Mouse (Mus musculus) hindbrain, embryonic 14.5 days (tissue): ENCODE measurements at regions not wholly inside any gene's neighbourhood (a gene's known extent, or its start where the extent isn't known, plus 50 kb on each side); places are given as distances from the start of the nearest gene placed in this dataset.

Experiments used
- ATAC-seq: fragments of 200-750 bp; cut with Nextera tagmentation; 2 replicates; pipeline ENCODE4 v1.8.0; 2017; ENCODE audit warnings: moderate number of reproducible peaks, mild to moderate bottlenecking, moderate TSS enrichment, moderate library complexity; ENCODE audit not compliant: low FRiP score
- DNase-seq: peaks from one replicate; pipeline ENCODE4 v3.0.0-alpha.2; 2015; ENCODE audit warnings: low spot score
- H3K27ac ChIP-seq: fragments of 300-500 bp; sonication (generic); 2 replicates; pipeline ENCODE4 v1.5.1; 2014; ENCODE audit warnings: mild to moderate bottlenecking, moderate library complexity
- H3K27me3 ChIP-seq: fragments of 300-500 bp; sonication (generic); 2 replicates; pipeline ENCODE4 v1.6.1; 2014; ENCODE audit warnings: mild to moderate bottlenecking, low read length, mixed read lengths; ENCODE audit not compliant: control insufficient read depth, insufficient read depth
- H3K36me3 ChIP-seq: fragments of 300-500 bp; sonication (generic); replicated peaks from 2 replicates; pipeline ENCODE4 v1.6.1; 2014; ENCODE audit not compliant: control insufficient read depth, insufficient read depth
- H3K4me1 ChIP-seq: fragments of 300-500 bp; sonication (generic); replicated peaks from 2 replicates; pipeline ENCODE4 v1.6.1; 2014; ENCODE audit warnings: antibody characterized with exemption, low read length, mixed read lengths; ENCODE audit not compliant: control insufficient read depth, insufficient read depth
- H3K4me2 ChIP-seq: fragments of 300-500 bp; sonication (generic); replicated peaks from 2 replicates; pipeline ENCODE4 v1.6.1; 2014; ENCODE audit warnings: mild to moderate bottlenecking, moderate library complexity
- H3K4me3 ChIP-seq: fragments of 300-500 bp; sonication (generic); replicated peaks from 2 replicates; pipeline ENCODE4 v1.5.1; 2014; ENCODE audit warnings: mild to moderate bottlenecking, low read length
- H3K9ac ChIP-seq: fragments of 300-500 bp; sonication (generic); 2 replicates; pipeline ENCODE4 v1.6.1; 2014
- H3K9me3 ChIP-seq: fragments of 300-500 bp; sonication (generic); 2 replicates; pipeline ENCODE4 v1.6.1; 2016; ENCODE audit warnings: low read length; ENCODE audit not compliant: control insufficient read depth
- WGBS: fragments of 180-500 bp; shearing (Covaris S2); extraction: QIAGEN DNeasy Blood & Tissue Kit; methylation state at CpG from one replicate; pipeline ENCODE4 v1.1.7; 2014; 5-methylcytosine and 5-hydroxymethylcytosine counted together

- no peaks in the 10 kb centered on the region; the same call in 1 of the 2 replicates for H3K4me1 ChIP-seq
- ATAC-seq: no peak
Measured at GRCm38 (mm10) chr6:101940266-101940866, 562.7 kb upstream of the Pdzrn3 start.

DNA sequence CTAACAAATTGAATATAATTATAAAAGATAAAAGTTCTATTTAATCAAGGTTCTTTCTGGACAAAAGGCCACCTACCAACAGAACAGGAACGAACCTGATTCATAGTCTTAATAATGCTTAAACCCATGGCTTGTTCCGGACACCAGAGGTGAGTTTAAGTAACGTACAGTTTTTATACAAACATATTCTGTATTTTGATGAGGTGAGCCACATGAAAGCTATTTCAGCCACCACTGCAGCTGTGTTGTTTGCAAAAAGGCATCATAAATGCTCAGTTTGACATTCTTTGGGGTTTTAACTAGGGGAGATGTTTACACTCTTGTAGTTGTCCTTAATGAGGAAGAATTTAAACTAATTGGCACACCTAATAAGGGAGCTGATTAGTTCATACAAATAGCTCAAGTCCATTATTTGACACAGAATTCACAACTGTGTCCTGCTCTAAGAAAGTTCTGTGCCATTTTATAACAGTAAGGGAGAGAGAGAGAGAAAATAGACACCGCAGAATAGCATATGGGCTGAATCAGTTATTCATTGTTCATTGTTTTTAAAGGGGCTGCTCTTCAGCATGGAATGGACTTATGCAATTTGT, 560.8 kb upstream of the Pdzrn3 start:
- 69% methylated on average over 4 of the region's 4 CpGs for WGBS
- no peaks in the 10 kb centered on the region for H3K9me3 ChIP-seq
- H3K36me3 ChIP-seq: no peaks in the 10 kb centered on the region
- H3K27me3 ChIP-seq: no peaks in the 10 kb centered on the region
- H3K9ac ChIP-seq: no peak overlapping the region
- DNase-seq: no peak
- H3K4me2 ChIP-seq: peak overlapping the region; percentile 25; the same call in 1 of the 2 replicates
- no peak overlapping the region for H3K4me3 ChIP-seq
- no peak for ATAC-seq
- no peaks in the 10 kb centered on the region; the same call in 1 of the 2 replicates for H3K4me1 ChIP-seq
- no peak overlapping the region for H3K27ac ChIP-seq

More at GRCm38 (mm10) chr6:101940266-101940866, 562.7 kb upstream of the Pdzrn3 start:
- 51% methylated on average over 3 of the region's 3 CpGs for WGBS
- Histone ChIP-seq H3K27me3 (no peaks in the 10 kb centered on the region), H3K9ac (no peak overlapping the region), H3K27ac (no peak overlapping the region), H3K4me2 (no peak overlapping the region), H3K4me3 (no peak overlapping the region), H3K9me3 (no peaks in the 10 kb centered on the region), H3K36me3 (no peaks in the 10 kb centered on the region)
- DNase-seq: no peak

DNA sequence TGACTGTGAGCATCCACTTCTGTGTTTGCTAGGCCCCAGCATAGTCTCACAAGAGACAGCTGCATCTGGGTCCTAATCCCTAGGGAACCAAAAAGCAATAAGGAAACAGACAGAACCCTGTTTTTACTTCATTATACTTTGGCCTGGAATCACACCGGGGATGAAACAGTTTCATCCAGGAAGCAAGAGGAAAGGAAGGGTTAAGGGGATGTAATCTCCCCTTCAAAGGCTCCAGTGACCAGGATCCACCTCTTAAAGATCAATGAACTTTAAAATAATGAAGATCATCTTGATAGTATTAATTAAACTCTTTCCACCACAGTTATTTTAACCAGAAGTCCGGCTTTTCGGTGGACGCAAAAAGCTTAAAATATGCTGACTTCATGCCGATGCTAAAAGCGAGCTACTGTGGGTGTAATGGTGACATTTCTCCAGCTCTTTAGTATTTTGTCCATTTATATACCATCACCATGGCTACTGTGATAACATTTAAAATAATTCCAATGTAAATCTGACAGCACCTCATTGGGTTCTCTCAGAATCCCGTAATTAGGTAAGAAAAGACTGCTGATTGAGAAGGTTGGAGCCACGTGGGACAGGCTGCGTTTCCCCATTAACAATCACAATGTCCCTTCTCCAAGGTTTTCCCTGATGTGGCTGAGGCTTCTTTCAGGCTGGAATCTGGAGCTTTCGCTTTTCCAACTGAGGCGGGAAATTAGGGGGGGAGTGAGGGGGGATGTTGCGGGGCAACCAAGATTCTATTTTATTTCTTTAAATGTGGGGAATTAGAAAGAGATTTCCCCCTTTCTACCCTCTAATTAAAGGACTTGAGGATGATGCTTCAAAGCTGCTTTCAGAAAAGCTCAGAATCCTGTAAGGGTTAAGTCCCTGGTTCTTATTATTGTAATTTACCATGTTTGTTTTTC, 560.0 kb upstream of the Pdzrn3 start:
- H3K4me3 ChIP-seq: no peak overlapping the region
- DNase-seq (peak; percentile 30), ATAC-seq (no peak)
- peak overlapping the region; percentile 25 for H3K4me2 ChIP-seq
- no peaks in the 10 kb centered on the region for H3K9me3 ChIP-seq
- no peaks in the 10 kb centered on the region for H3K36me3 ChIP-seq
- no peaks in the 10 kb centered on the region; the same call in 1 of the 2 replicates for H3K4me1 ChIP-seq
- no peak overlapping the region for H3K27ac ChIP-seq
- H3K9ac ChIP-seq: no peak overlapping the region
- H3K27me3 ChIP-seq: no peaks in the 10 kb centered on the region
- 41% methylated on average over 12 of the region's 12 CpGs for WGBS

DNA sequence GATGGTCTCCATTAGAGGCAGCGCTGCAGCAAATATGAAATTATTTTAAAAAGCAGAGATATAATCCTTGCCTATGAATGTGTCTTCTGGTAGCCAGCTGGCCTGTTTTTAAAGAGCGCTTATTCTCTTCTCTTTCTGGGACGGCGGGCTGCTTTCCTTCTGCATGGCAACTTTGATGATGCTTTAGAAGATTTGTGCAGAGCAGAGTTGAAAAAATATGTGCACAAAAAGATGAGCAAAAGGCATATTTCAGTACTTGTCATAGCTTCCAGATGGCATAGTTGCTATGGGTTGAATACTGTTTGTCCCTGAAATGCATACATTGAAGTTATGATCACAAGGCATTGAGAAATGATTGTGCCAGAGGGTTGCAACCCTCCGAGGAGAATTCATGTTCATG, 554.1 kb upstream of the Pdzrn3 start:
- Histone ChIP-seq H3K9ac (no peak overlapping the region), H3K9me3 (no peaks in the 10 kb centered on the region), H3K27me3 (no peaks in the 10 kb centered on the region), H3K4me2 (no peak overlapping the region), H3K4me1 (no peaks in the 10 kb centered on the region), H3K36me3 (no peaks in the 10 kb centered on the region), H3K4me3 (no peak overlapping the region), H3K27ac (no peak overlapping the region)
- no peak for DNase-seq
- WGBS: 97% methylated on average over 5 of the region's 5 CpGs
- no peak for ATAC-seq

GRCm38 (mm10) chr6:101921686-101922085, 544.0 kb upstream of the Pdzrn3 start:
- WGBS: 78% methylated on average over 4 of the region's 4 CpGs
- ATAC-seq: no peak
- Histone ChIP-seq H3K4me3 (no peak overlapping the region), H3K9ac (no peak overlapping the region), H3K36me3 (no peaks in the 10 kb centered on the region), H3K4me2 (no peak overlapping the region), H3K4me1 (no peaks in the 10 kb centered on the region), H3K9me3 (no peaks in the 10 kb centered on the region), H3K27ac (no peak overlapping the region), H3K27me3 (no peaks in the 10 kb centered on the region)
- DNase-seq: no peak

DNA sequence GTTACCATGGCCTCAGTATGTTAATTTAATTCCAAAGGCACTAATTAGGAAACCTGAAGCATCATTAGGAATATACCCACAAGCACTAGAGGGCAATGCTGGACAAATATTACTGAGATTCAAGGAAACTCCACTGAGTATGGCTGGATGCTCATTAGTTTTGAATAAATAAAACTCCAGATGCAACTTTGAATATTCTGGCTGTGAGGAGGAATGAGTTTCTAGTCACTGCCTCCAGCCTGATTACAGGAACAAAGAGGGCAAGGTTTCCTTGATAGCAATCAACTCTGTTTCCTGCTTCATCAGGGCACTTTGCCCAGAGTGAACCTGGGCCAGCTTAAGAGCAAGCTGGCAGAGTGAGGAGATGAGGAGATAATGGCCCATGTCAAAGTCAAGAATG, 543.5 kb upstream of the Pdzrn3 start:
- H3K4me1 ChIP-seq: no peaks in the 10 kb centered on the region
- no peaks in the 10 kb centered on the region for H3K36me3 ChIP-seq
- DNase-seq (peak; percentile 40), ATAC-seq (no peak)
- no peaks in the 10 kb centered on the region for H3K27me3 ChIP-seq
- no peaks in the 10 kb centered on the region for H3K9me3 ChIP-seq
- H3K4me3 ChIP-seq: no peak overlapping the region
- H3K4me2 ChIP-seq: no peak overlapping the region
- no peak overlapping the region for H3K9ac ChIP-seq
- no peak overlapping the region for H3K27ac ChIP-seq

DNA sequence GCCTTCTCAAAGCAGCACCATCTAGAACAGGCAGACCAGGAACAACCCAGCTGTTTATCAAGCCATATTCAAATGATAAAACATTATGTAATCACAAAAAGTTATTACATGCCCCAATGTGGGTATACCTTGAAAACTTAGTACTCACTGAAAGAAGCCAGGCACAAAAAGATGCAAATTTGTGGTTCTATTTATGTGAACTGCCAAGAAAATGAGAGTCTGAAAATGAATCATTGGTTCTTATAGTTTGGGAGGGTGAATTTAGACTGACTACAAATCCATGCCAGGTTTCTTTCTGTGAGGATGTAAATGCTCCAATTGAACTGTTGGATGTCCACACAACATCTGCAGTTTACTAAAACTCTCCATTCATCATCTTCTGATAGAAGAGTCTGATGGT, 541.2 kb upstream of the Pdzrn3 start:
- H3K27ac ChIP-seq: no peak overlapping the region
- no peak for DNase-seq
- H3K9ac ChIP-seq: no peak overlapping the region
- no peak overlapping the region for H3K4me2 ChIP-seq
- no peaks in the 10 kb centered on the region for H3K4me1 ChIP-seq
- no peak for ATAC-seq
- no peak overlapping the region for H3K4me3 ChIP-seq
- no peaks in the 10 kb centered on the region for H3K9me3 ChIP-seq
- no peaks in the 10 kb centered on the region for H3K27me3 ChIP-seq
- H3K36me3 ChIP-seq: no peaks in the 10 kb centered on the region

DNA sequence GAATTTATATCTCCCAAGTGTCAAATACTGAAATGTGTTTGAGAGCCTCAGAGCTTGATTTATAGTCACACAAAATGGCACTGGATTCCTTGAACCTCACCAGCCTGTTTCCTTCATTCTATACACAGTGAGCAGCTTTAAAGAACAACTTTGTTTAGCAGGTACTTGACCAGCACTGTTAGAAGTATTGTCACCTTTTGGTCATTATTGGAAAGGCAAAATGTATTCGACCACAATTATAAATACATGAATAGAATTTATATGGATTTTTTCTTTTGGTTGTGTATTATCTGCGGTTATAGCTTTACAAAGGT, 527.3 kb upstream of the Pdzrn3 start:
- ATAC-seq: no peak
- Histone ChIP-seq H3K9ac (no peak overlapping the region), H3K27ac (no peak overlapping the region), H3K4me1 (no peaks in the 10 kb centered on the region), H3K4me2 (no peak overlapping the region), H3K4me3 (no peak overlapping the region), H3K36me3 (no peaks in the 10 kb centered on the region), H3K27me3 (no peaks in the 10 kb centered on the region), H3K9me3 (no peaks in the 10 kb centered on the region)
- 92% methylated on average over 2 of the region's 2 CpGs for WGBS
- DNase-seq: no peak

DNA sequence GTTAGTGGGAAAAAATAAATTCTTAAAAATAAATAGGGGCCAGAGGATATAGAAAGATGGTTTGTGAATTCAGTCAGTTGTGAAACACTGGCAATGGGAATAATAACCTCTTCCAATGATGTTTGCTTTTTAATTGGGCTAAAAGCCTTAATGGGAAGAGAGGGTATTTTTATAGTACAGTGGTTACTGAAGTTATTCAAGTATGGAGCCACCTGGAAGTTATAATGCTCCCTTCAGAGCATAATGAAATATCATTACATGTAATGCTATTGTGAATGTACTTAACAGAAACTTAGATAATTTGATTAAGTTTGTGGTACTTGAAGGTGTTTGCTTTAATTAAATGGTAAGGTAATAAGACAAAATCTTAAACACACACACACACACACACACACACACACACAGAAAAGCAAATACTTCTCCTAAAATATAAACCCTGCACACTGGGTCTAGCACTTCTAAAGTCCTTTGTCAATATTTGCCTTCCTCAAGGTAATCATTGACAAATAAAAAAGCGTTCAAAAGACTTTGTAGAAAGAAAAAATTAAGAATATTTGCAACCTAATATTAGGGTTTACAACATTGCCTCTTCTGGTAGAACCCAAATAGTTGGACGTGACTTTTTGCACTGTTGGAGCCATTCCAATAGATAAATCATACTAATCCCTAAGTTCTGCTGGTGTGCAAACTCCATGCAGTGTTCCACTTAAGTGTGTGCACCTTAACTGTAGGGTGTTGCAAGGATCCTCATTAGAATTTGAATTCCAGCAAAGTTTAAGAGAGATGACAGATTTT, 526.7 kb upstream of the Pdzrn3 start:
- DNase-seq (no peak), ATAC-seq (no peak)
- Histone ChIP-seq H3K9ac (no peak overlapping the region), H3K4me1 (no peaks in the 10 kb centered on the region), H3K36me3 (no peaks in the 10 kb centered on the region), H3K4me2 (no peak overlapping the region), H3K4me3 (no peak overlapping the region), H3K27ac (no peak overlapping the region), H3K27me3 (no peaks in the 10 kb centered on the region), H3K9me3 (no peaks in the 10 kb centered on the region)
- 77% methylated on average over 2 of the region's 2 CpGs for WGBS
